Comparison of ENCODE assay signal across 31 mouse cellular contexts in genomic region chr12:74952661-74953060, GRCm38 (mm10).
DNase-seq lines count a peak whose midpoint lies in the region; ATAC-seq and TF ChIP-seq lines count a peak whose summit lies in the region.
"Had no signal": no experiment of that assay in that cellular context is flagged by ENCODE, and none has a peak within 500 bp of the region (broad histone marks: within the 10 kb centered on the region; RNA-seq: fewer than 3 reads in every experiment).

No protein-coding gene starts in this region.

- DNase-seq in hindbrain, postnatal 0 days (ENCODE audit: low spot score), result peak; percentile 23
- DNase-seq in hindbrain, embryonic 14.5 days (ENCODE audit: low spot score), result no peak
- peak; percentile 16 for DNase-seq in retina, embryonic 14.5 days (ENCODE audit: low spot score)
- DNase-seq in retina, postnatal 1 day, result no peak
- peak; percentile 73 for DNase-seq in embryonic facial prominence, embryonic 14.5 days (ENCODE audit: low spot score)
- no peak for DNase-seq in adrenal gland, postnatal 10 days
- no peak for DNase-seq in spleen, postnatal 36 days (ENCODE audit: low spot score in 2 of 2)
- DNase-seq: adrenal gland, postnatal 14 days; B cell, adult 2 months; cerebellum, adult 11-12 months; cerebellum, adult 9-11 months; gastrocnemius, postnatal 25 days; heart, adult 2 months; heart, postnatal 4 days; kidney, adult 11 months; kidney, postnatal 36 days; layer of hippocampus, postnatal 36 days; thymus, postnatal 25 days had no signal

- H3K27me3 ChIP-seq in hindbrain, postnatal 0 days (ENCODE audit: insufficient read depth, low read length), result no peaks in the 10 kb centered on the region
- H3K27me3 ChIP-seq in hindbrain, embryonic 14.5 days (ENCODE audit: control insufficient read depth, insufficient read depth, low read length), result no peaks in the 10 kb centered on the region
- H3K27me3 ChIP-seq in embryonic facial prominence, embryonic 14.5 days (replicated peaks; ENCODE audit: control insufficient read depth, insufficient read depth, low read length), result no peaks in the 10 kb centered on the region
- H3K27me3 ChIP-seq: embryonic facial prominence, embryonic 12.5 days; forebrain, embryonic 13.5 days; heart, embryonic 12.5 days; hindbrain, embryonic 13.5 days; kidney, embryonic 15.5 days; limb, embryonic 12.5 days; lung, embryonic 15.5 days; neural tube, embryonic 12.5 days had no signal

- no peaks in the 10 kb centered on the region for H3K36me3 ChIP-seq in hindbrain, postnatal 0 days (ENCODE audit: insufficient read depth, low read length)
- no peaks in the 10 kb centered on the region for H3K36me3 ChIP-seq in hindbrain, embryonic 14.5 days (replicated peaks; ENCODE audit: control insufficient read depth, insufficient read depth)
- no peaks in the 10 kb centered on the region for H3K36me3 ChIP-seq in embryonic facial prominence, embryonic 14.5 days (ENCODE audit: control insufficient read depth, insufficient read depth, low read length)
- H3K36me3 ChIP-seq: embryonic facial prominence, embryonic 12.5 days; heart, embryonic 12.5 days; hindbrain, embryonic 13.5 days; kidney, embryonic 15.5 days; limb, embryonic 12.5 days; lung, embryonic 15.5 days; midbrain, embryonic 10.5 days; neural tube, embryonic 12.5 days had no signal

- TF ChIP-seq CTCF in hindbrain, postnatal 0 days (IDR thresholded peaks at IDR 0.05; ENCODE audit: low read depth), result no peak

- 57% methylated on average over 2 of the region's 2 CpGs for WGBS in hindbrain, postnatal 0 days
- 72% methylated on average over 2 of the region's 2 CpGs for WGBS in hindbrain, embryonic 14.5 days
- WGBS in embryonic facial prominence, embryonic 14.5 days, result 40% methylated on average over 2 of the region's 2 CpGs

- H3K4me2 ChIP-seq in hindbrain, postnatal 0 days (ENCODE audit: low read depth, low read length), result no peak overlapping the region
- no peak overlapping the region for H3K4me2 ChIP-seq in hindbrain, embryonic 14.5 days (replicated peaks)
- no peak overlapping the region for H3K4me2 ChIP-seq in embryonic facial prominence, embryonic 14.5 days (ENCODE audit: low read depth, low read length)
- H3K4me2 ChIP-seq: embryonic facial prominence, embryonic 12.5 days; forebrain, embryonic 13.5 days; heart, embryonic 12.5 days; hindbrain, embryonic 13.5 days; kidney, embryonic 15.5 days; limb, embryonic 12.5 days; liver, embryonic 11.5 days; lung, embryonic 15.5 days; neural tube, embryonic 12.5 days had no signal

- no peak overlapping the region for H3K9ac ChIP-seq in hindbrain, postnatal 0 days (replicated peaks; ENCODE audit: low read length)
- no peak overlapping the region for H3K9ac ChIP-seq in hindbrain, embryonic 14.5 days
- no peak overlapping the region for H3K9ac ChIP-seq in embryonic facial prominence, embryonic 14.5 days (ENCODE audit: low read depth, low read length)
- H3K9ac ChIP-seq: embryonic facial prominence, embryonic 12.5 days; forebrain, embryonic 13.5 days; heart, embryonic 12.5 days; hindbrain, embryonic 13.5 days; kidney, embryonic 15.5 days; limb, embryonic 12.5 days; lung, embryonic 15.5 days; neural tube, embryonic 12.5 days had no signal

- H3K4me3 ChIP-seq in hindbrain, postnatal 0 days (ENCODE audit: low read length), result no peak overlapping the region
- H3K4me3 ChIP-seq in hindbrain, embryonic 14.5 days (replicated peaks; ENCODE audit: low read length), result no peak overlapping the region
- no peak overlapping the region for H3K4me3 ChIP-seq in embryonic facial prominence, embryonic 14.5 days (ENCODE audit: low read depth, low read length)
- H3K4me3 ChIP-seq: embryonic facial prominence, embryonic 12.5 days; forebrain, embryonic 13.5 days; heart, adult 2 months; heart, embryonic 12.5 days; hindbrain, embryonic 13.5 days; kidney, embryonic 15.5 days; limb, embryonic 12.5 days; lung, embryonic 15.5 days; midbrain, embryonic 10.5 days; myocyte; neural tube, embryonic 12.5 days had no signal

- H3K9me3 ChIP-seq in hindbrain, postnatal 0 days (ENCODE audit: low read length), result no peaks in the 10 kb centered on the region
- no peaks in the 10 kb centered on the region for H3K9me3 ChIP-seq in hindbrain, embryonic 14.5 days (ENCODE audit: control insufficient read depth, low read length)
- no peaks in the 10 kb centered on the region for H3K9me3 ChIP-seq in embryonic facial prominence, embryonic 14.5 days (ENCODE audit: control insufficient read depth, low read length)
- H3K9me3 ChIP-seq: embryonic facial prominence, embryonic 12.5 days; forebrain, embryonic 13.5 days; heart, embryonic 12.5 days; hindbrain, embryonic 13.5 days; kidney, embryonic 15.5 days; limb, embryonic 12.5 days; lung, embryonic 15.5 days; midbrain, embryonic 10.5 days had no signal

- H3K4me1 ChIP-seq in hindbrain, postnatal 0 days (ENCODE audit: insufficient read depth, low read length), result no peaks in the 10 kb centered on the region
- H3K4me1 ChIP-seq in hindbrain, embryonic 14.5 days (replicated peaks; ENCODE audit: control insufficient read depth, insufficient read depth, low read length), result no peaks in the 10 kb centered on the region; the same call in 1 of the 2 replicates
- H3K4me1 ChIP-seq in embryonic facial prominence, embryonic 14.5 days (ENCODE audit: control insufficient read depth, insufficient read depth, low read length), result peaks cover 17% of the 10 kb centered on the region
- H3K4me1 ChIP-seq: embryonic facial prominence, embryonic 12.5 days; heart, embryonic 12.5 days; kidney, embryonic 15.5 days; limb, embryonic 12.5 days; lung, embryonic 15.5 days; midbrain, embryonic 10.5 days had no signal

- H3K27ac ChIP-seq in hindbrain, postnatal 0 days, result no peak overlapping the region
- H3K27ac ChIP-seq in hindbrain, embryonic 14.5 days, result no peak overlapping the region
- H3K27ac ChIP-seq in embryonic facial prominence, embryonic 14.5 days (replicated peaks; ENCODE audit: low read depth, low read length), result no peak overlapping the region
- H3K27ac ChIP-seq: embryonic facial prominence, embryonic 12.5 days; forebrain, embryonic 13.5 days; heart, adult 2 months; kidney, embryonic 15.5 days; limb, embryonic 12.5 days; lung, embryonic 15.5 days; midbrain, embryonic 10.5 days; neural tube, embryonic 12.5 days had no signal

- ATAC-seq in hindbrain, postnatal 0 days, result no peak
- no peak for ATAC-seq in hindbrain, embryonic 14.5 days (ENCODE audit: low FRiP score)
- peak; percentile 56 for ATAC-seq in embryonic facial prominence, embryonic 14.5 days (ENCODE audit: low read depth)
- ATAC-seq: forebrain, embryonic 13.5 days; inflammation-experienced regulatory T-cells, adult 6 months; midbrain, embryonic 16.5 days had no signal

Comparison
In these comparisons a context has a peak if more than half of its experiments do, and no peak if none do; other contexts are left out.
1. DNase-seq: peak in hindbrain, postnatal 0 days (single experiment), retina, embryonic 14.5 days (single experiment) and embryonic facial prominence, embryonic 14.5 days (single experiment); none in hindbrain, embryonic 14.5 days (single experiment), retina, postnatal 1 day (single experiment), adrenal gland, postnatal 10 days (single experiment) and spleen, postnatal 36 days (0 of 2).